Mouse (Mus musculus): Measurements from ENCODE around the gene Hist1h2ab. TPM values are rescaled to one million over a fixed set of nuclear protein-coding genes. Genes with fewer than 3 reads are reported as not detected.

Hist1h2ab gene
- polyA plus RNA-seq, 1 experiment from 2014 or later = 18.1 TPM

Small RNAs within 50 kb of the gene (microRNA-seq; reads per million reads assigned to microRNA genes)
- gene Gm44314 (ENCODE audit: borderline number of aligned reads) (not detected), gene Gm44484 (ENCODE audit: borderline number of aligned reads) (0.34 reads per million)

Other genes starting within 250 kb of the Hist1h2ab start
- gene Hist1h4h, start 220.1 kb upstream of the Hist1h2ab start, polyA plus RNA-seq (2014; fragmentation: Nextera tagmentation; extraction: Ambion mirVana) = 2.1 and 3.4 TPM in 2 replicates
- gene Hist1h2af, start 217.2 kb upstream of the Hist1h2ab start, polyA plus RNA-seq (2014; fragmentation: Nextera tagmentation; extraction: Ambion mirVana) = 1.4 and 2.3 TPM in 2 replicates
- 2.8 and 3.1 TPM in 2 replicates for gene Hist1h3g, start 215.7 kb upstream of the Hist1h2ab start, polyA plus RNA-seq (2014; fragmentation: Nextera tagmentation; extraction: Ambion mirVana)
- 0.43 and 0.66 TPM in 2 replicates for gene Hist1h2bh, start 207.7 kb upstream of the Hist1h2ab start, polyA plus RNA-seq (2014; fragmentation: Nextera tagmentation; extraction: Ambion mirVana)
- 0.19 TPM in 1 of 2 replicates, not detected in the other for gene Hist1h3f, start 207.1 kb upstream of the Hist1h2ab start, polyA plus RNA-seq (2014; fragmentation: Nextera tagmentation; extraction: Ambion mirVana)
- not detected in 2 replicates for gene Hist1h4f, start 199.5 kb upstream of the Hist1h2ab start, polyA plus RNA-seq (2014; fragmentation: Nextera tagmentation; extraction: Ambion mirVana)
- gene Hist1h1d, start 197.9 kb upstream of the Hist1h2ab start, polyA plus RNA-seq (2014; fragmentation: Nextera tagmentation; extraction: Ambion mirVana) = 0.15 and 0.27 TPM in 2 replicates
- 2.6 and 3.0 TPM in 2 replicates for gene Hist1h3e, start 188.8 kb upstream of the Hist1h2ab start, polyA plus RNA-seq (2014; fragmentation: Nextera tagmentation; extraction: Ambion mirVana)
- gene Hist1h2ae, start 179.9 kb upstream of the Hist1h2ab start, polyA plus RNA-seq (2014; fragmentation: Nextera tagmentation; extraction: Ambion mirVana) = 27.6 and 34.5 TPM in 2 replicates
- gene Hist1h2bg, start 179.7 kb upstream of the Hist1h2ab start, polyA plus RNA-seq (2014; fragmentation: Nextera tagmentation; extraction: Ambion mirVana) = 2.3 and 6.5 TPM in 2 replicates
- gene Hist1h2bf, start 176.9 kb upstream of the Hist1h2ab start, polyA plus RNA-seq (2014; fragmentation: Nextera tagmentation; extraction: Ambion mirVana) = 1.3 and 2.6 TPM in 2 replicates
- 0.44 and 1.3 TPM in 2 replicates for gene Hist1h2ad, start 176.7 kb upstream of the Hist1h2ab start, polyA plus RNA-seq (2014; fragmentation: Nextera tagmentation; extraction: Ambion mirVana)
- 2.9 and 4.6 TPM in 2 replicates for gene Hist1h3d, start 175.4 kb upstream of the Hist1h2ab start, polyA plus RNA-seq (2014; fragmentation: Nextera tagmentation; extraction: Ambion mirVana)
- gene Hist1h4d, start 169.5 kb upstream of the Hist1h2ab start, polyA plus RNA-seq (2014; fragmentation: Nextera tagmentation; extraction: Ambion mirVana) = 42.3 and 51.7 TPM in 2 replicates
- gene Hist1h2be, start 130.0 kb upstream of the Hist1h2ab start, polyA plus RNA-seq (2014; fragmentation: Nextera tagmentation; extraction: Ambion mirVana) = 1.5 and 2.4 TPM in 2 replicates
- gene Hist1h1e, start 128.6 kb upstream of the Hist1h2ab start, polyA plus RNA-seq (2014; fragmentation: Nextera tagmentation; extraction: Ambion mirVana) = 8.4 and 11.1 TPM in 2 replicates
- 0.52 and 0.62 TPM in 2 replicates for gene Hist1h2ac, start 67.2 kb upstream of the Hist1h2ab start, polyA plus RNA-seq (2014; fragmentation: Nextera tagmentation; extraction: Ambion mirVana)
- 31.3 and 31.9 TPM in 2 replicates for gene Hist1h2bc, start 66.9 kb upstream of the Hist1h2ab start, polyA plus RNA-seq (2014; fragmentation: Nextera tagmentation; extraction: Ambion mirVana)
- not detected in 2 replicates for gene Hist1h1t, start 55.3 kb upstream of the Hist1h2ab start, polyA plus RNA-seq (2014; fragmentation: Nextera tagmentation; extraction: Ambion mirVana)
- gene Hist1h4c, start 52.7 kb upstream of the Hist1h2ab start, polyA plus RNA-seq (2014; fragmentation: Nextera tagmentation; extraction: Ambion mirVana) = 0.69 and 2.7 TPM in 2 replicates
- gene Hfe, start 40.3 kb upstream of the Hist1h2ab start, polyA plus RNA-seq (2014; fragmentation: Nextera tagmentation; extraction: Ambion mirVana) = 8.2 and 9.9 TPM in 2 replicates
- 24.6 TPM in 2 replicates for gene Hist1h1c, start 12.3 kb upstream of the Hist1h2ab start, polyA plus RNA-seq (2014; fragmentation: Nextera tagmentation; extraction: Ambion mirVana)
- gene Hist1h3c, start 5.5 kb upstream of the Hist1h2ab start, polyA plus RNA-seq (2014; fragmentation: Nextera tagmentation; extraction: Ambion mirVana) = 4.1 and 4.5 TPM in 2 replicates
- gene Hist1h2bb, start 4.4 kb upstream of the Hist1h2ab start, polyA plus RNA-seq (2014; fragmentation: Nextera tagmentation; extraction: Ambion mirVana) = 1.2 and 2.7 TPM in 2 replicates
- 2.7 and 3.7 TPM in 2 replicates for gene Hist1h3b, start 1.1 kb downstream of the Hist1h2ab start, polyA plus RNA-seq (2014; fragmentation: Nextera tagmentation; extraction: Ambion mirVana)
- gene Hist1h4b, start 5.9 kb downstream of the Hist1h2ab start, polyA plus RNA-seq (2014; fragmentation: Nextera tagmentation; extraction: Ambion mirVana) = 2.2 and 2.7 TPM in 2 replicates
- 1.0 TPM in 1 of 2 replicates, not detected in the other for gene Hist1h4a, start 10.1 kb downstream of the Hist1h2ab start, polyA plus RNA-seq (2014; fragmentation: Nextera tagmentation; extraction: Ambion mirVana)
- 2.5 and 4.0 TPM in 2 replicates for gene Hist1h3a, start 11.3 kb downstream of the Hist1h2ab start, polyA plus RNA-seq (2014; fragmentation: Nextera tagmentation; extraction: Ambion mirVana)
- gene Hist1h1a, start 12.5 kb downstream of the Hist1h2ab start, polyA plus RNA-seq (2014; fragmentation: Nextera tagmentation; extraction: Ambion mirVana) = 0.31 and 0.67 TPM in 2 replicates
- gene Trim38, start 18.8 kb downstream of the Hist1h2ab start, polyA plus RNA-seq (2014; fragmentation: Nextera tagmentation; extraction: Ambion mirVana) = 0.24 TPM in 1 of 2 replicates, not detected in the other
- not detected in 2 replicates for gene Slc17a2, start 55.9 kb downstream of the Hist1h2ab start, polyA plus RNA-seq (2014; fragmentation: Nextera tagmentation; extraction: Ambion mirVana)
- not detected in 2 replicates for gene Slc17a3, start 88.3 kb downstream of the Hist1h2ab start, polyA plus RNA-seq (2014; fragmentation: Nextera tagmentation; extraction: Ambion mirVana)
- not detected in 2 replicates for gene Slc17a1, start 116.6 kb downstream of the Hist1h2ab start, polyA plus RNA-seq (2014; fragmentation: Nextera tagmentation; extraction: Ambion mirVana)
- gene Slc17a4, start 163.9 kb downstream of the Hist1h2ab start, polyA plus RNA-seq (2014; fragmentation: Nextera tagmentation; extraction: Ambion mirVana) = not detected in 2 replicates
- gene Hist1h2ba, start 183.0 kb downstream of the Hist1h2ab start, polyA plus RNA-seq (2014; fragmentation: Nextera tagmentation; extraction: Ambion mirVana) = not detected in 2 replicates
- not detected in 2 replicates for gene Hist1h2aa, start 183.3 kb downstream of the Hist1h2ab start, polyA plus RNA-seq (2014; fragmentation: Nextera tagmentation; extraction: Ambion mirVana)
- gene Scgn, start 240.1 kb downstream of the Hist1h2ab start, polyA plus RNA-seq (2014; fragmentation: Nextera tagmentation; extraction: Ambion mirVana) = not detected in 2 replicates